Mouse (Mus musculus): ENCODE data around the gene Zcchc4. TPM values are rescaled to one million over a fixed set of nuclear protein-coding genes. Genes with fewer than 3 reads are reported as not detected.

Zcchc4 gene
- total RNA-seq, 1 experiment from 2014 or later: 10.4 TPM

- no peak for ATAC-seq (replicated peaks; ENCODE audit: insufficient number of reproducible peaks, low FRiP score, low TSS enrichment, poor library complexity, severe bottlenecking)
These were observed 11.5 kb downstream of the Zcchc4 start for GRCm38 (mm10) chr5:52786556-52787322.

- no peak for ATAC-seq (replicated peaks; ENCODE audit: insufficient number of reproducible peaks, low FRiP score, low TSS enrichment, poor library complexity, severe bottlenecking)
These were observed 18.0 kb downstream of the Zcchc4 start for GRCm38 (mm10) chr5:52793230-52793629.

GRCm38 (mm10) chr5:52794109-52794508 is 18.9 kb downstream of the Zcchc4 start:
- ATAC-seq (replicated peaks; ENCODE audit: insufficient number of reproducible peaks, low FRiP score, low TSS enrichment, poor library complexity, severe bottlenecking): no peak

GRCm38 (mm10) chr5:52799274-52799985 is 24.2 kb downstream of the Zcchc4 start:
- no peak for ATAC-seq (replicated peaks; ENCODE audit: insufficient number of reproducible peaks, low FRiP score, low TSS enrichment, poor library complexity, severe bottlenecking)

- no peak for ATAC-seq (replicated peaks; ENCODE audit: insufficient number of reproducible peaks, low FRiP score, low TSS enrichment, poor library complexity, severe bottlenecking)
These were observed 30.6 kb downstream of the Zcchc4 start for GRCm38 (mm10) chr5:52805801-52806200.

GRCm38 (mm10) chr5:52806349-52806748 is 31.1 kb downstream of the Zcchc4 start:
- no peak for ATAC-seq (replicated peaks; ENCODE audit: insufficient number of reproducible peaks, low FRiP score, low TSS enrichment, poor library complexity, severe bottlenecking)

- ATAC-seq (replicated peaks; ENCODE audit: insufficient number of reproducible peaks, low FRiP score, low TSS enrichment, poor library complexity, severe bottlenecking): no peak
These were observed 31.8 kb downstream of the Zcchc4 start for GRCm38 (mm10) chr5:52807030-52807429.

GRCm38 (mm10) chr5:52810446-52810845 is 35.2 kb downstream of the Zcchc4 start:
- no peak for ATAC-seq (replicated peaks; ENCODE audit: insufficient number of reproducible peaks, low FRiP score, low TSS enrichment, poor library complexity, severe bottlenecking)

GRCm38 (mm10) chr5:52811056-52811455 is 35.8 kb downstream of the Zcchc4 start:
- no peak for ATAC-seq (replicated peaks; ENCODE audit: insufficient number of reproducible peaks, low FRiP score, low TSS enrichment, poor library complexity, severe bottlenecking)

- no peak for ATAC-seq (replicated peaks; ENCODE audit: insufficient number of reproducible peaks, low FRiP score, low TSS enrichment, poor library complexity, severe bottlenecking)
These were observed 37.2 kb downstream of the Zcchc4 start for GRCm38 (mm10) chr5:52812456-52812855.

- ATAC-seq (replicated peaks; ENCODE audit: insufficient number of reproducible peaks, low FRiP score, low TSS enrichment, poor library complexity, severe bottlenecking): no peak
These were observed 38.1 kb downstream of the Zcchc4 start for GRCm38 (mm10) chr5:52813312-52813711.

- ATAC-seq (replicated peaks; ENCODE audit: insufficient number of reproducible peaks, low FRiP score, low TSS enrichment, poor library complexity, severe bottlenecking): no peak
These were observed 43.5 kb downstream of the Zcchc4 start for GRCm38 (mm10) chr5:52818676-52819075.

- ATAC-seq (replicated peaks; ENCODE audit: insufficient number of reproducible peaks, low FRiP score, low TSS enrichment, poor library complexity, severe bottlenecking): no peak
These were observed 46.5 kb downstream of the Zcchc4 start for GRCm38 (mm10) chr5:52821691-52822090.

GRCm38 (mm10) chr5:52827923-52828322 is 52.7 kb downstream of the Zcchc4 start:
- ATAC-seq (replicated peaks; ENCODE audit: insufficient number of reproducible peaks, low FRiP score, low TSS enrichment, poor library complexity, severe bottlenecking): no peak

GRCm38 (mm10) chr5:52833005-52833404 is 57.8 kb downstream of the Zcchc4 start:
- no peak for ATAC-seq (replicated peaks; ENCODE audit: insufficient number of reproducible peaks, low FRiP score, low TSS enrichment, poor library complexity, severe bottlenecking)

GRCm38 (mm10) chr5:52833761-52834274 is 58.6 kb downstream of the Zcchc4 start, which contains the start of gene Anapc4:
TSS of gene Anapc4 (plus strand) at chr5:52834012.
- peak; percentile 99 for ATAC-seq (replicated peaks; ENCODE audit: insufficient number of reproducible peaks, low FRiP score, low TSS enrichment, poor library complexity, severe bottlenecking)

GRCm38 (mm10) chr5:52834386-52834785 is 59.2 kb downstream of the Zcchc4 start:
- no peak for ATAC-seq (replicated peaks; ENCODE audit: insufficient number of reproducible peaks, low FRiP score, low TSS enrichment, poor library complexity, severe bottlenecking)

- ATAC-seq (replicated peaks; ENCODE audit: insufficient number of reproducible peaks, low FRiP score, low TSS enrichment, poor library complexity, severe bottlenecking): no peak
These were observed 69.1 kb downstream of the Zcchc4 start for GRCm38 (mm10) chr5:52844319-52844718.

- ATAC-seq (replicated peaks; ENCODE audit: insufficient number of reproducible peaks, low FRiP score, low TSS enrichment, poor library complexity, severe bottlenecking): no peak
These were observed 80.5 kb downstream of the Zcchc4 start for GRCm38 (mm10) chr5:52855727-52856126.

GRCm38 (mm10) chr5:52864446-52864845 is 89.2 kb downstream of the Zcchc4 start:
- no peak for ATAC-seq (replicated peaks; ENCODE audit: insufficient number of reproducible peaks, low FRiP score, low TSS enrichment, poor library complexity, severe bottlenecking)
